Mouse (Mus musculus) thymus, adult 18-20 months (tissue): ENCODE data around the gene Pick1.
A peak's percentile ranks its signal among the peaks of the same experiment; 100 is the strongest.

ENCODE experiments used
- DNase-seq, 2 experiments: peaks; one replicate each; pipeline ENCODE4 v3.0.0; 2022; ENCODE audit warnings: mixed read lengths in 2 of 2

The Pick1 gene

DNA sequence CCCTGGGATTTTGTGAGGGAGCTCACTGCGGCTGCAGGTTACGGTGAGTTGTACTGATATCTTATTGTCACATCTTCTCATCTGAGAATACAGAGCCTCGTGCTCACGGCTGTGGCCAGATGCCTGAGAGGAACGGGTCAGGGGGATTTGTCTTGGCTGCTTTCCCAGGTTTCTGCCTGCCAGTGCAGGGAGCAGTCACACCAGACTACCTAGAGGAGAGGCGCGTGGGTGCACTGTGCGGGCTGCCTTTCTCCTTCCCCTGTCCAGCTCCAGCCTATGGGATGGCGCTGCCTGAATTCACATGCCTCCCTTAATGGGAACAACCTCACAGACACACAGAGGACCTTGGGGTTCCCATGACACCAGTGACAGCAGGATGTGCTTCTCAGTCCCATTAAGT is 6.3 kb downstream of the Pick1 start:
- DNase-seq = no peak

- no peak for DNase-seq
These were observed 9.1 kb downstream of the Pick1 start for GRCm38 (mm10) chr15:79238036-79238435.

DNA sequence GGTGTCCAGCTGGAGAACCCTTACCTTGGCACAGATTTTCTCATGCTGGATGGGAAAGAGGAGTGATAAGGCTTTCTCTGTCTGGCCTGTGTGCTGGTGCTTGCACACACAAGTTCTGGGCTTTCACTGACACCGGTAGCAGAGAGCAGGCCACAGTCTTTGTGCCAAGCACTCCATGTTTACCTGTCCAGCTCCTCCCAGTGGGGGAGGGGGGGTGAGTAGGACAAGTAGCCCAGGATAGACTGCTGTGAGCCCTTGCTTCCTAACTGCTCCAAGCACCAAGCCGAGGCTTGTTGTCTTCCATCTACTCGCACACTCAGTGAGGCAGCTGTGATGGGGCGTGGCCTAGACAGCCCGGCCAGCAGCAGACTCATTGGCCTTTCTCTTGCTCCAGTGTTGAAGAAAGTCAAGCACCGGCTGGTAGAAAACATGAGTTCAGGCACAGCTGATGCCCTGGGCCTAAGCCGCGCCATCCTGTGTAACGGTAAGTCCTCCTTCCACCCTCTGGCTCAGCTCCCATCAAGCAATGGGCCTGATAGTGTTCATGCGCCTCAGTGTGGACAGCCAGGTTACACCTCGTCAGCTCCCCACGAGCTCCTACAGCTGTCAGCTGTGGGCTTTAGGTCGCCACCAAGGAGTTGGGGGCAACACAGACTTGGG is 13.7 kb downstream of the Pick1 start:
- no peak for DNase-seq

DNA sequence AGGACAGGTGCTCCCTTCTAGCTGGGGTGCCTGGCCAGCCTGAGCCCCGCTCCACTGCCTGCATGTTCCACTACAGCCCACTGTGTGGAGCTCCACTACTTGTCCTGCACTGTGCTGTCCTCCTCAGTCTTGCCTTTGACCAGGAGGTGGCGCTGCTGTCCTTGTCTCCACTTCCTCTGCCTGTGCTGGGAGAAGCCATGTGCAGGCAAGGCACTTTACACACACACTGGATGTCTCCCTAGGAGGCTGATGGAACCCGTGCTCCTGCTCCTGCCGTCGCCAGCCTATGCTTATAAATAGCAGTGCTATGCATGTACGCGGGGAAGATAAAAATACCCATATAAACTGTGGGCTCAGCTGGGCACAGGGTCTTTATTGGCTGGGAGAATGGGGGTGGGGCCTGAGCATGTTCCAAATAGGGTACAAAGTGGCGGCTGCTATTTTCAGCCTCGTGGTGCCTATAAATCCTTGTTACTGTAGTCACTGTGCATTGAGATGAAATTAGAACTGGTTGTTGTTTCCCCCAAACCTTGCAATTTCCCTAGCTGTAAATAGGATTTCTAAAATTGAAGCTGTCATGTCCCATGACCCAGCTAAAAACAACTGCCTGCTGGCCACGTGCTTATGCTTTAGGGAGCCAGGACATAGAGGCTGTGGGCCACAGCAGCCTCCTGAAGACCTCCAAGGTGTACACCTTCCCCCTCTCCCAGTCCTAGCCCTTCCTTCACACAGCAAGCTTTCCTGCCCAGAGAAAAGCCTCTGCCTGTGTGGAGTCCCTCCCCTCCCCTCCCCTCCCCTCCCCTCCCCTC is 14.5 kb downstream of the Pick1 start:
- DNase-seq = peak; percentile 84 to 88

- DNase-seq = no peak
These were observed 15.3 kb downstream of the Pick1 start for GRCm38 (mm10) chr15:79244071-79244893.

DNA sequence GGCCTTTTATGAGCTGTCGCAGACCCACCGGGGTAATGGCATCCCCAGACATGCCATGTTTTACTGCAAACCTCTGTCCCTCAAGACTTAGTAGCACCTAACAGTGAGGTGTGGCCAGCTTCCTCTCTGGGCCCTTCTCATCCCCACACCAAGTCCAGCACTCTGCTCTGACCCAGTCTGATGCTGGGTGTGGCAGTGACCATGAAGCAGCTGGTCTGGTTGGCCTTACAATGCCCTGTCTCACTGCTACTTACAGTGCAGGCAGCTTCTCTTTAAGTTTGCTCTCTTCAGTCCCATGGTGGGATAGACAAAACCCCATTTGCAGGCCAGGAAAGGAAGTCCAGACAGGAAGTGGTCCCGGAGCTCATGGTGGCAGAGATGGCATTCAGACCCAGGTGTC is 16.3 kb downstream of the Pick1 start:
- DNase-seq = no peak

GRCm38 (mm10) chr15:79250236-79250635 is 21.3 kb downstream of the Pick1 start:
- DNase-seq = no peak

DNA sequence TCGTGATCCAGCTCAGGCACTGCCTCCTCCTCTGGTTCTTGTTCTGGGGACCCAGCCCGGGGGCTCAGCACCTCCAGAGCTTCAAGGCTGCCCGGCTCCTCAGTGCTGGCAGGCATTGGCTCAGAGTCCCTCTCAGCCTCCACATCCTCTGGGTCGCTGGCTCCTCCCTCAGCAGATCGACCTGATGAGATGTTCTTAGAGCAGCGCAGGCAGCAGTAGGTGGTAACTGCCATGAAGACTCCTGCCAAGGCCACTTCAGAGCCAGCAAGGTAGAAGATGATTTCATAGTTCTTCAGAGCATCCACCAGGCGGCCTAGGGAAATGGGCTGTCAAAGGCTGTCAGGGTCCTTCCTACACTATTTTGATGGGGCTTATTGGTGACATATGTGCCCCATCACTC is 22.2 kb downstream of the Pick1 start:
- no peak for DNase-seq

DNA sequence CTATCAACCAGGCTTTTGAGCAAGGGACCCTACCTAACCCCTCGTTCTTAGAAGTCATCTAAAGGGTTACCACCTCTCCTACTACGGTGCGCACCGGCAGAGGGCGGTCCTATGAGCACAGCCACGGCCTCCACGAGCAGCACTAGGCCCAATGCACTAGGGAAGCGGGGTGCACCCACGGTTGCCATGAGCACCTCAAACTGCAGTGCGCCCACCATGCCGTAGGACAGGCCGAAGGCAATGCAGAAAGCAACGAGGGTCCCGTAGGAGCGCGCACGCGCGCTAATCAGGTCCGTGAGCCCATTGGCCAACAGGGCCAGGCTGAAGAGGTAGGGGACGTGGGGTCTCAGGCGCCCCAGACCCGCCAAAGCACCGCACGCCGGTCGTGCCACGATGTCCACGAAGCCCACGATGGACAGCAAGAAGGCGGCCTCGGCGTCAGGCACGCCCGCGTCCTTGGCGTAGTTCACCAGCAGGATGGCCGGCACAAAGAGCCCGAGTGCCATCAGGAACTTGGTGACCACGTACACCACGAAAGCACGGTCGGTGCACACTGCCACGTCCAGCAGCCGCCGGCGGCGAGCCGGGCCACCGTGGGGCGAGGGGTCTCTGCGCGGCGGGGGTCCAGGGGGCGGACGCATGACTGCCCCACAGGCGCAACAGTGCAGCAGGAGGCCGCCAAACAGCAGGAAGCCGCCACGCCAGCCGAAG is 23.0 kb downstream of the Pick1 start:
- DNase-seq = no peak

DNA sequence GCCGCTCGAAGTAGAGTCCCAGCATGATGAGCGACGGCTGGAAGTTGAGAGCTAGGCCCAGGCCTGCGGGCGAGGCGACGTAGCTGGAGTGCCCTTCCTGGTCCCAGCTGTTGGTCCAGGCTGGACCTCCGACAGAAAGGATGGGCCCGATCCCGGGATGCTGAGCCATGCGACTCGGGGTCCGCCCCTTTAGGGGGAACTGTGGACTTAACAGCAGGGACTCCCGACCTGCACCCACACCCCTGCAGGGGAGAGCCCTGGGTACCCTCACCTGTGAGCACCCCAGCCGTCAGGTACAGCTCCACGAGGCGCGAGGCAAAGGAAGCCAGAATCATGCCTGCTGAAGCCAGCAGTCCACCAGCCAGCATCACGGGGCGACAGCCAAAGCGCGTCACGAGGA is 23.6 kb downstream of the Pick1 start:
- DNase-seq = no peak

DNA sequence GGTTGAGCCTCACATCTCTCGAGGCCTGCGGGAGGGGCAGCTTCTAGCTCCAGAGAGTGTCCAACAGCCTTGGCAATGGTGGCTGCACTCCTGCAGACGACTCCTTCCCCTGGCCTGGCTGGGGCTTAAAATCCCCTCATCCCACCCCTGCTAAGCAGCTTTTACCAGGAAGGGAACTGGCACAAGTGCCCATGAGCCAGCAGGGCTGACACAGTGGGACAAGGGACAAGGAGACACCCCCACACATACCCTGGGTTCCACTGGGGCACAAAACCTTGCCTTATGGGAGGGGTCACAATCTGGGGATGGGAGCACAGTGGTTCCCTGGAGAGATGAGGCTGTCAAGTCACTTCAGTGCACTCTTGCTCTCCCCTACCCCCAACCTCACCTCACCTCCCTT is 25.7 kb downstream of the Pick1 start, which contains the start of gene Slc16a8:
Slc16a8 (minus strand) TSS at position 101 of the 400 bp plus-strand sequence.
- no peak for DNase-seq

DNA sequence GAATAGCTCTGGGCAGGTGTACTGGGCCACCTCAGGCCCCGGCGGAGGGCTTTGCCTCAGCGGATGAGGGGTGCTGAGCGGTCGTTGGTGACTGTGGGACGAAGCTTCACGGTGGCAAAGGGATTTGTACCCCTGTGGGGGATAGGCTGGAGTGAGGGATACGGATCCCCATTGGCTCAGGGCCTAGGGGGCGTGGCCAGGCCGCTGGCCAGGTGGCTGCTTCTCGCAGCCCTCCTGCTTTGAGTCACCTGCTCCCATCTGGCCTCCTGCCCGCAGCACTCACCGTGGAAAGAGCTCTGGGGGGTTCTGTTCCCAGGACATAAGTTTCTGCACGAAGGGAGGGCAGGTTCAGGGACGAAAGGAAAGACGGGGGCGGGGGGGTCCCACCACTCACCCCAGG is 29.5 kb downstream of the Pick1 start:
- no peak for DNase-seq

DNA sequence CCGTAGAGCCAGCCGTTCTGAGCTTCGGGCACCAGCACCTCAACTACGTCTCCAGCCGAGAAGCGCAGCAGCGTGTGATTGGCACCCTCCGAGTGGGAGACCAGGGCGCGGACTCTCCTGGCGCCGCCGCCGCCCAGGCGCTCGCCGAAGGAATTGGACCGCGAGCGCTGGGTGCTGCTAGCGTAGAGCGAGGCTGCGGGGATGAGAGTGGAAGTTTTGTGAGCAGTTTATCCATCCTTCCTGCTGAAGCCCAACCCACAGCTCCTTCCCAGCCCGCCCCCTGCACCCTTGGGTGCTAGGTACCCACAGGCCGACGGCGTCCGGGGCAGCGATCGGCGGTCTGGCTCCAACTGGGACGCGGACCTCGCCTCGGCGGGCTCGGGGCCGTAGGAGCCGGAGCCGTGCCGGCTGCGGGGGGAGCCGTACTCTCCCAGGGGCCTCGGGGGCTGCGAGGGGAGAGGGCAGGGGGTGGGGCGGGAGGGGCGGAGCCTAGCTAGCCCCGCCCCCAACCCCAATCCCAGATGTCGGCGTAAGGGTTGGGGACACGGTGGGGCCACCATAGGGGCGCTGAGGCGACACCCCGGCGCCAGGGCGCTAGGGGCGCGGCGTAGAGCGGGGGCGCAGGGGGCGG is 32.2 kb downstream of the Pick1 start:
- no peak for DNase-seq

DNA sequence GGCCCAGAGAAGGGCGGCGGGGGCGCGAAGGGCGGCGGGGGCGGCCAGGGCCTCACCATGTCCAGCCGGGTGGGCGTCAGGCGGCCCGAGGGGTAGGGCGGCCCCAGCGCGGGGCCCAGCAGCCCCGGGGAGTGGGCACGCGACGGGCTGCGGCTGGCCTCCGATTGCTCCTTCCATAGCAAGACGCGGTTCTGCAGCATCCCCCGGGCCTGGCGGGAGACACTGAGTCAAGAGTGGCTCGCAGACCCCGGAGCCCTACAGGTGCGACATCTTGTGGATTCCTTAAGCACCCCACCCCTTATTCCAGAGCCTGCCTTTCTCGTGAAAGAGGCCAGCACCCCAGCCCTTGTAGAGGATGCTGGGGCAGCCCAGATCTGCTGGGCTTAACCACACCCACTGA is 32.8 kb downstream of the Pick1 start:
- no peak for DNase-seq

GRCm38 (mm10) chr15:79262375-79262774 is 33.4 kb downstream of the Pick1 start:
- DNase-seq = no peak

DNA sequence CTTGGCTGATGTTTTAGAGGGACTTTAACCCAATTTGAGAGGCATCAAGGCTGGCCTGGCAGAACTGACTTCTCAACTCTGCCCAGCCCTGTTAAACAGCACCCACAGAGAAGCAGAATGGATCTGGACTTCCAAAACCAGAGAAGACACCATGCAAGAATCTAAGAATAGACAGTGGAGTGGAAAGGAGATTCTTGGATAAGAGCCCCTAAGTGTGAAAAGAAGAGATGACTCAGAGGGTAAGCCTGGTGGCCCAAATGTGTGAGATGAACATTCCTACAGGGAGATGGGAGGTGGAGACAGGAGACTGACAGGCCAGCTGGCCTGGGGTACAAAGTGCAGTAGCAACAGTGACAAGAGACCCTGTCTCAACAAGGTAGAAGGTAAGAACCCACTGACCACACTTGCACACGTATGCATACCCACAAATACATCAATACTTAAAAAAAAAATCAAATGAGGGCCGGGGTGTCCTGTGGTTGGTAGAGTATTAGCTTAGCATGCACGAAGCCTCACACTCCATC is 33.9 kb downstream of the Pick1 start:
- no peak for DNase-seq

DNA sequence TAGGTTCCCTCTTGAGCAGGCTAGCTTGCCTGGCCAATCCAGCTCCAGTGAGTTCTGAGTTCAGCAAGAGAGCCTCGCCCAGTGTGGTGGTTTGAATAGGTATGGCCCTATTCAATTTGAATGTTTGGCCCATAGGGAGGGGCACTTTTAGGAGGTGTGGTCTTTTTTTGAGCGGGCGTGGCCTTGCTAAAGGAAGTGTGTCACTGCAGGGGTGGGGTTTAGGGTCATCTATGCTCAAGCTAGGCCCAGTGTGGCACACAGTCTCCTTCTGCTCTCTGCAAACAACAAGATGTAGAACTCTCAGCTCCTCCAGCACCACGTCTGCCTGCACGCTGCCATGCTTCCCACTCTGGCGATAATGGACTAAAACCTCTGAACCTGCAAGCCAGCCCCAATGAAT is 34.8 kb downstream of the Pick1 start:
- no peak for DNase-seq

DNA sequence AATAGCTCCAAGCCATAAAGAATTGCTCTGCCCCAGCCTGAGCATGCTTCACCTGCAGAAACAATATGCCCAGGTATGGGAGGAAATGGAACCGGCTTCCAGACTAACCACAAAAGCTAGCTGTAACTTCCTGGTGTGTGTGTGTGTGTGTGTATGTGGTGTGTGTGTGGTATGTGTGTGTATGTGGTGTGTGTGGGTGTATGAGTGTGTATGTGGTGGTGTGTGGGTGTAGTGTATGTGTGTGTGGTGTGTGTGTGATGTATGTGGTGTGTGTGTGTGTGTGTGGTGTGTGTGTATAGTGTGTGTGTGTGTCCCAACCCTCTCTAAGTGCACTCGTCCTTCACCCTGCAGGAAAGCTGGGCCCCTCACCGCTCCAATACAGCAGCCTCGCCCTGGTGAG is 36.4 kb downstream of the Pick1 start:
- DNase-seq = no peak

DNA sequence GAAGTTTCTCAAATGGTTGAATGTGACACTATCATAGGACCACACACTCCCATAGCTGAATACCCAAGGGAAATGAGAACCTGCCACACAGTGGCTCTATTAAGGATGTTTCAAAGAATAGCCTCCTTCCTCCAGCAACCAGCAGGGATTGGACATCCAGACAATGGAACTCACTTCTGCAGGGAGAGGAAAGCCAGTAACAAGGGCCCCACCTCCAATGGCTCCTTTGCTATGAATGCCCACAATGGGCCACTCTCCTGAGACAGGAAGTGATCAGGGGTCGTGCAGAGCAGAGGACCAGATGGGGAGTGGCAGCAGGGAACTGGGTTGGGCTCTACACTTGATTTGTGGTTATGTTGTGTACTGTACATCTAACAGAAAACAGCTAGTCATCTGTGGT is 39.5 kb downstream of the Pick1 start:
- no peak for DNase-seq

GRCm38 (mm10) chr15:79270317-79271123 is 41.5 kb downstream of the Pick1 start:
- DNase-seq = peak; percentile 88 to 89

- peak; percentile 24 to 33 for DNase-seq
These were observed 42.3 kb downstream of the Pick1 start for GRCm38 (mm10) chr15:79271124-79271746.
